Mouse (Mus musculus): ENCODE data around the gene Ankk1. TPM values are rescaled to one million over a fixed set of nuclear protein-coding genes. Genes with fewer than 3 reads are reported as not detected.

Ankk1 gene
- 0.04 and 0.07 TPM in 2 replicates for polyA plus RNA-seq (2021; fragmentation: Nextera tagmentation)
- long read RNA-seq, experiment 1, partial matches to known transcripts = 0 of 1 reads
- long read RNA-seq, experiment 1, other reads (novel, unspliced or antisense) = 1 of 1 reads
- long read RNA-seq, experiment 2 = 0 reads

DNA sequence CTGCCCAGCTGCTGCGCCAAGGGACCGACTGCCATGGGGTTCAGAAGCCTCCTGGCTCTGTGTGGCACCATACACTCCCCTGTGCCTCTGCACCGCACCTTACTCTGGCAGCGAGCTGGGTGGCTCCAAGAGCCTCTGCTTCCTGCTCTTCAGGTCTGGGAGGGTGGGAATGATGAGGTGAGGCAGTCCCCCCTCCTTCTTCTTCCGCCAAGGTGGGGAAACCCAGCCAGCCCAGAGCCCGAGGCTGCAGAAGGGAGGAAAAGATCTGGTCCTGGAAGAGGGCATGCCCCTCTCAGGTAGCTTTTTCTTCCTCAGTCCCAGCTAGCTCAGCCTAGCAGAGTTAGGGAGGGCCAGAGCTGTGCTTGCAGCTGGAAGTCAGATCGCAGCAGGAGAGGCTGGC lies at the start of gene Ankk1:
TSS of gene Ankk1 (minus strand) at position 101 of the 400 bp plus-strand sequence.

Other genes starting within 250 kb of the Ankk1 start
- gene Gm4894, start 176.5 kb downstream of the Ankk1 start, polyA plus RNA-seq (2021; fragmentation: Nextera tagmentation) = not detected in 2 replicates
- gene Drd2, start 86.4 kb downstream of the Ankk1 start, polyA plus RNA-seq (2021; fragmentation: Nextera tagmentation) = 5.4 and 5.9 TPM in 2 replicates
- gene Ttc12, start 59.2 kb upstream of the Ankk1 start, polyA plus RNA-seq (2021; fragmentation: Nextera tagmentation) = 0.68 and 1.0 TPM in 2 replicates

All from left cerebral cortex, adult 6 months (tissue).